Mouse (Mus musculus) liver, adult 10 weeks (tissue): ENCODE results near the gene Olfr56. TPM values are rescaled to one million over a fixed set of nuclear protein-coding genes. Genes with fewer than 3 reads are reported as not detected.

ENCODE experiments used
- polyA plus RNA-seq: library from polyadenylated mRNA; stranded (reverse); fragments of 350-450 nt; fragmentation: Illumina TruSeq; extraction: RNeasy Lipid Tissue Mini Kit (QIAGEN cat#74804); gene quantifications from one replicate; pipeline ENCODE4 v1.2.3, GENCODE M21; 2014; ENCODE audit warnings: low read depth, low replicate concordance

Gene Olfr56
- polyA plus RNA-seq: 0.79 TPM

GRCm38 (mm10) chr11:48978240-48978939, at the start of gene Olfr56:
Olfr56 (plus strand) TSS chr11:48978889.

GRCm38 (mm10) chr11:48946090-48946489, 32.6 kb upstream of the Olfr56 start, which contains the start of gene Psme2b:
Psme2b (minus strand) TSS chr11:48946190.

GRCm38 (mm10) chr11:48979251-48979650, 562 bp downstream of the Olfr56 start, which contains the start of gene 9930111J21Rik1:
9930111J21Rik1 (minus strand) TSS chr11:48979398.

GRCm38 (mm10) chr11:48991740-48992520, 13.2 kb downstream of the Olfr56 start, which contains the start of gene Gm12185:
Gm12185 (minus strand) TSS chr11:48992226.

GRCm38 (mm10) chr11:48994018-48994417, 15.3 kb downstream of the Olfr56 start, which contains the start of gene Tgtp1:
Tgtp1 (minus strand) TSS chr11:48994172.

GRCm38 (mm10) chr11:49051093-49051891, 72.6 kb downstream of the Olfr56 start, which contains the start of gene 9930111J21Rik2:
9930111J21Rik2 (minus strand) TSS chr11:49051242.

GRCm38 (mm10) chr11:49063713-49064469, 85.2 kb downstream of the Olfr56 start, which contains the start of gene Tgtp2:
Tgtp2 (minus strand) TSS chr11:49064206.

GRCm38 (mm10) chr11:49076001-49076757, 97.5 kb downstream of the Olfr56 start, which contains the start of gene Ifi47:
Ifi47 (plus strand) TSS chr11:49076587.

GRCm38 (mm10) chr11:49114774-49115173, 136.1 kb downstream of the Olfr56 start, which contains the start of gene Olfr1396:
Olfr1396 (minus strand) TSS chr11:49114874.

GRCm38 (mm10) chr11:49141974-49142373, 163.3 kb downstream of the Olfr56 start, which contains the start of gene Olfr1395:
Olfr1395 (plus strand) TSS chr11:49142274.

GRCm38 (mm10) chr11:49154077-49154476, 175.4 kb downstream of the Olfr56 start, which contains the start of gene Olfr1394:
Olfr1394 (plus strand) TSS chr11:49154377.

Other genes starting within 250 kb of the Olfr56 start
- 73.3 TPM for gene Rack1, start 178.6 kb upstream of the Olfr56 start, polyA plus RNA-seq
- 7.4 TPM for gene Trim41, start 161.5 kb upstream of the Olfr56 start, polyA plus RNA-seq
- gene Trim7, start 152.7 kb upstream of the Olfr56 start, polyA plus RNA-seq: 6.3 TPM
- 2.9 TPM for gene Gm12184, start 152.2 kb upstream of the Olfr56 start, polyA plus RNA-seq
- gene Irgm1, start 107.2 kb upstream of the Olfr56 start, polyA plus RNA-seq: 112 TPM
- 1.3 TPM for gene Gm5431, start 76.7 kb upstream of the Olfr56 start, polyA plus RNA-seq
- gene Psme2b, start 32.7 kb upstream of the Olfr56 start, polyA plus RNA-seq: 1.6 TPM
- gene 9930111J21Rik1, start 509 bp downstream of the Olfr56 start, polyA plus RNA-seq: 0.29 TPM
- 0.13 TPM for gene Gm12185, start 13.3 kb downstream of the Olfr56 start, polyA plus RNA-seq
- 18.7 TPM for gene Tgtp1, start 15.3 kb downstream of the Olfr56 start, polyA plus RNA-seq
- gene 9930111J21Rik2, start 72.4 kb downstream of the Olfr56 start, polyA plus RNA-seq: 3.9 TPM
- gene Tgtp2, start 85.3 kb downstream of the Olfr56 start, polyA plus RNA-seq: 11.2 TPM
- 51.2 TPM for gene Ifi47, start 97.7 kb downstream of the Olfr56 start, polyA plus RNA-seq
- gene Olfr1396, start 136.0 kb downstream of the Olfr56 start, polyA plus RNA-seq: 0.19 TPM
- gene Olfr1395, start 163.4 kb downstream of the Olfr56 start, polyA plus RNA-seq: not detected
- gene Olfr1394, start 175.5 kb downstream of the Olfr56 start, polyA plus RNA-seq: not detected
- 5.2 TPM for gene Btnl9, start 208.3 kb downstream of the Olfr56 start, polyA plus RNA-seq
- 38.5 TPM for gene Zfp62, start 224.4 kb downstream of the Olfr56 start, polyA plus RNA-seq